8 mouse cellular contexts compared by ENCODE assay signal in genomic region chr4:45971806-45972447, GRCm38 (mm10). TPM values are rescaled to one million over a fixed set of nuclear protein-coding genes. Genes with fewer than 3 reads are reported as not detected.
A peak's percentile ranks its signal among the peaks of the same experiment; 100 is the strongest.
DNase-seq lines count a peak whose midpoint lies in the region; ATAC-seq and TF ChIP-seq lines count a peak whose summit lies in the region.

No protein-coding gene starts in this region.

- H3K4me2 ChIP-seq in heart, embryonic 14.5 days (ENCODE audit: low read length): peak overlapping the region; percentile 86
- H3K4me2 ChIP-seq in liver, embryonic 14.5 days (ENCODE audit: low read depth): peak overlapping the region; percentile 70
- H3K4me2 ChIP-seq in neural tube, embryonic 11.5 days (ENCODE audit: low read depth): peak overlapping the region; percentile 94
- H3K4me2 ChIP-seq in stomach, postnatal 0 days (replicated peaks; ENCODE audit: low read depth): peak overlapping the region; percentile 91

- peaks cover 11% of the 10 kb centered on the region for H3K4me1 ChIP-seq in brown adipose tissue, adult 24 weeks (ENCODE audit: control insufficient read depth, insufficient read depth, insufficient read length, low read length)
- peaks cover 10 to 31% of the 10 kb centered on the region in 2 experiments for H3K4me1 ChIP-seq in heart, embryonic 14.5 days (ENCODE audit: control insufficient read depth in 2 of 2, insufficient read depth in 2 of 2, low read length in 2 of 2)
- peaks cover 2 to 9% of the 10 kb centered on the region in 2 experiments; a peak in 1 of 4 replicates for H3K4me1 ChIP-seq in liver, embryonic 14.5 days (replicated peaks; ENCODE audit: control insufficient read depth in 2 of 2, insufficient read depth in 2 of 2, low read length in 1 of 2)
- H3K4me1 ChIP-seq in neural tube, embryonic 11.5 days (ENCODE audit: control insufficient read depth, insufficient read depth, low read length): peaks cover 9% of the 10 kb centered on the region; the same call in 1 of the 2 replicates
- H3K4me1 ChIP-seq in stomach, postnatal 0 days (replicated peaks; ENCODE audit: control insufficient read depth, insufficient read depth): no peaks in the 10 kb centered on the region

- 3% methylated on average over 50 of the region's 51 CpGs for WGBS in heart, embryonic 14.5 days
- WGBS in liver, embryonic 14.5 days (ENCODE audit: insufficient replicate concordance): 3% methylated on average over 51 of the region's 51 CpGs
- WGBS in neural tube, embryonic 11.5 days: 7% methylated on average over 37 of the region's 51 CpGs
- 1% methylated on average over 36 of the region's 51 CpGs for WGBS in stomach, postnatal 0 days

- H3K4me3 ChIP-seq in brown adipose tissue, adult 24 weeks (ENCODE audit: insufficient read depth, low read depth, low read length): peak overlapping the region; percentile 75
- peak overlapping the region; percentile 80 to 91 for H3K4me3 ChIP-seq in heart, embryonic 14.5 days (ENCODE audit: control insufficient read depth in 1 of 2, insufficient read depth in 1 of 2, low read depth in 1 of 2, low read length in 2 of 2)
- H3K4me3 ChIP-seq in liver, embryonic 14.5 days (ENCODE audit: insufficient read depth in 1 of 2, low read depth in 2 of 2, low read length in 2 of 2): peak overlapping the region; percentile 72 to 76
- peak overlapping the region; percentile 81 for H3K4me3 ChIP-seq in neural tube, embryonic 11.5 days (ENCODE audit: low read depth, low read length)
- peak overlapping the region; percentile 93 for H3K4me3 ChIP-seq in stomach, postnatal 0 days (ENCODE audit: low read depth, low read length)

- peak overlapping the region; percentile 90 for H3K9ac ChIP-seq in heart, embryonic 14.5 days (ENCODE audit: low read length)
- H3K9ac ChIP-seq in liver, embryonic 14.5 days (replicated peaks): peak overlapping the region; percentile 62
- peak overlapping the region; percentile 71 for H3K9ac ChIP-seq in neural tube, embryonic 11.5 days (ENCODE audit: low read length)
- peak overlapping the region; percentile 82 for H3K9ac ChIP-seq in stomach, postnatal 0 days (ENCODE audit: low read length)

- peak; percentile 89 for TF ChIP-seq CTCF in liver, embryonic 14.5 days (IDR thresholded peaks at IDR 0.05; ENCODE audit: low read depth)
- TF ChIP-seq CTCF in stomach, postnatal 0 days (IDR thresholded peaks at IDR 0.05; ENCODE audit: low read depth): peak; percentile 90

- no peak for TF ChIP-seq EP300 in liver, embryonic 14.5 days (IDR thresholded peaks at IDR 0.05; ENCODE audit: low read depth)
- TF ChIP-seq EP300 in stomach, postnatal 0 days (optimal IDR thresholded peaks at IDR 0.05): no peak

- no peaks in the 10 kb centered on the region for H3K9me3 ChIP-seq in heart, embryonic 14.5 days (ENCODE audit: control insufficient read depth, low read length)
- no peaks in the 10 kb centered on the region for H3K9me3 ChIP-seq in liver, embryonic 14.5 days (ENCODE audit: control insufficient read depth, low read length)
- H3K9me3 ChIP-seq in neural tube, embryonic 11.5 days (ENCODE audit: control insufficient read depth, low read length): no peaks in the 10 kb centered on the region
- no peaks in the 10 kb centered on the region for H3K9me3 ChIP-seq in stomach, postnatal 0 days (ENCODE audit: control insufficient read depth, low read length)

- H3K36me3 ChIP-seq in heart, embryonic 14.5 days (ENCODE audit: control insufficient read depth, insufficient read depth, low read length): no peaks in the 10 kb centered on the region
- no peaks in the 10 kb centered on the region for H3K36me3 ChIP-seq in liver, embryonic 14.5 days (replicated peaks; ENCODE audit: control insufficient read depth, insufficient read depth, low read depth)
- H3K36me3 ChIP-seq in neural tube, embryonic 11.5 days (ENCODE audit: control insufficient read depth, insufficient read depth, low read length): no peaks in the 10 kb centered on the region
- H3K36me3 ChIP-seq in stomach, postnatal 0 days (ENCODE audit: control insufficient read depth, insufficient read depth, low read length): no peaks in the 10 kb centered on the region

- peak; percentile 86 for DNase-seq in CD4-positive, CD25-positive, alpha-beta regulatory T cell, adult 2 months (ENCODE audit: low read depth, low spot score)
- DNase-seq in fibroblast of lung, adult 2 months (ENCODE audit: low read depth): peak; percentile 90
- peak; percentile 99 for DNase-seq in kidney, postnatal 14 days
- DNase-seq in liver, embryonic 14.5 days (ENCODE audit: low read depth in 3 of 3, low spot score in 3 of 3): peak; percentile 78 to 81 (median 80)
- DNase-seq in neural tube, embryonic 11.5 days (ENCODE audit: low spot score): peak; percentile 98
- DNase-seq in stomach, postnatal 0 days (ENCODE audit: low spot score): peak; percentile 100

- H3K27ac ChIP-seq in brown adipose tissue, adult 24 weeks (replicated peaks; ENCODE audit: low read depth, low read length): peak overlapping the region; percentile 66; the same call in 1 of the 2 replicates
- peak overlapping the region in 1 of 2 experiments; percentile 74; a peak in 2 of 4 replicates for H3K27ac ChIP-seq in heart, embryonic 14.5 days (replicated peaks in 1 of 2; ENCODE audit: control insufficient read depth in 1 of 2, insufficient read depth in 1 of 2, low read depth in 2 of 2, low read length in 2 of 2)
- no peak overlapping the region for H3K27ac ChIP-seq in liver, embryonic 14.5 days
- peak overlapping the region; percentile 34; the same call in 1 of the 2 replicates for H3K27ac ChIP-seq in neural tube, embryonic 11.5 days (ENCODE audit: low read depth, low read length)
- H3K27ac ChIP-seq in stomach, postnatal 0 days (replicated peaks): peak overlapping the region; percentile 91

- ATAC-seq in heart, embryonic 14.5 days (ENCODE audit: insufficient number of reproducible peaks, insufficient read depth, low FRiP score, low read depth): peak; percentile 99
- ATAC-seq in liver, embryonic 14.5 days (ENCODE audit: insufficient read depth): peak; percentile 95
- peak; percentile 98 for ATAC-seq in neural tube, embryonic 11.5 days (ENCODE audit: insufficient read depth, low FRiP score, low TSS enrichment)
- ATAC-seq in stomach, postnatal 0 days (ENCODE audit: low FRiP score, low TSS enrichment): peak; percentile 96

- no peaks in the 10 kb centered on the region for H3K27me3 ChIP-seq in heart, embryonic 14.5 days (ENCODE audit: control insufficient read depth, insufficient read depth, low read length)
- peaks cover 9% of the 10 kb centered on the region for H3K27me3 ChIP-seq in liver, embryonic 14.5 days (ENCODE audit: control insufficient read depth, insufficient read depth, low read length)
- peaks cover 5% of the 10 kb centered on the region; the same call in 1 of the 2 replicates for H3K27me3 ChIP-seq in neural tube, embryonic 11.5 days (ENCODE audit: control insufficient read depth, insufficient read depth, low read length)
- no peaks in the 10 kb centered on the region for H3K27me3 ChIP-seq in stomach, postnatal 0 days (ENCODE audit: control insufficient read depth, insufficient read depth, low read length)

RNA-seq across cellular contexts. Expression of gene Tdrd7, which starts 6.8 kb away (rescaled TPM):
- 22.2 and 45.4 TPM in 2 replicates for polyA plus RNA-seq in brown adipose tissue, adult 24 weeks (2012; ENCODE audit: insufficient read depth, insufficient read length, missing spikeins)
- polyA plus RNA-seq in heart, embryonic 14.5 days (2014; fragmentation: Nextera tagmentation; extraction: Ambion mirVana): 19.1 and 19.5 TPM in 2 replicates
- 3.1 and 5.0 TPM in 2 replicates for polyA plus RNA-seq in liver, embryonic 14.5 days (2012; rRNA removed)
- polyA plus RNA-seq in liver, embryonic 14.5 days (2014; fragmentation: Nextera tagmentation; extraction: Ambion mirVana): 7.6 and 7.9 TPM in 2 replicates
- polyA plus RNA-seq in neural tube, embryonic 11.5 days (2014; fragmentation: Nextera tagmentation; extraction: Ambion mirVana): 16.7 and 18.6 TPM in 2 replicates
- polyA plus RNA-seq in stomach, postnatal 0 days (2015; fragmentation: Nextera tagmentation; extraction: Ambion mirVana): 24.9 and 25.1 TPM in 2 replicates
